In genomic region chr2:60786289-60786688, GRCm38 (mm10) we compare ENCODE assay signal across 14 mouse cellular contexts.
DNase-seq lines count a peak whose midpoint lies in the region; ATAC-seq lines count a peak whose summit lies in the region.
"Had no signal": no experiment of that assay in that cellular context is flagged by ENCODE, and none has a peak within 500 bp of the region (broad histone marks: within the 10 kb centered on the region; RNA-seq: fewer than 3 reads in every experiment).

No protein-coding gene starts in this region.

- WGBS in forebrain, embryonic 16.5 days = 18% methylated on average over 10 of the region's 10 CpGs
- WGBS in forebrain, embryonic 10.5 days = 54% methylated on average over 10 of the region's 10 CpGs

- H3K4me1 ChIP-seq in forebrain, embryonic 16.5 days (replicated peaks; ENCODE audit: control insufficient read depth, insufficient read depth, low read length) = peaks cover 14% of the 10 kb centered on the region; the same call in 1 of the 2 replicates
- peaks cover 37% of the 10 kb centered on the region for H3K4me1 ChIP-seq in forebrain, embryonic 10.5 days

- no peak overlapping the region for H3K27ac ChIP-seq in forebrain, embryonic 16.5 days (ENCODE audit: low read length)
- H3K27ac ChIP-seq in forebrain, embryonic 10.5 days = no peak overlapping the region
- H3K27ac ChIP-seq: heart, embryonic 10.5 days; stomach, postnatal 0 days had no signal

- H3K9me3 ChIP-seq in forebrain, embryonic 16.5 days (ENCODE audit: control insufficient read depth, low read length) = no peaks in the 10 kb centered on the region
- no peaks in the 10 kb centered on the region for H3K9me3 ChIP-seq in forebrain, embryonic 10.5 days
- H3K9me3 ChIP-seq: heart, embryonic 10.5 days had no signal

- H3K4me3 ChIP-seq in forebrain, embryonic 16.5 days (replicated peaks; ENCODE audit: low read length) = no peak overlapping the region
- no peak overlapping the region for H3K4me3 ChIP-seq in forebrain, embryonic 10.5 days
- H3K4me3 ChIP-seq: heart, embryonic 10.5 days had no signal

- no peaks in the 10 kb centered on the region for H3K36me3 ChIP-seq in forebrain, embryonic 16.5 days (ENCODE audit: control insufficient read depth, insufficient read depth)
- 0 out of 2 replicates have a peak, but pooled peaks cover 2% of the 10 kb centered on the region for H3K36me3 ChIP-seq in forebrain, embryonic 10.5 days (replicated peaks)

- ATAC-seq in forebrain, embryonic 16.5 days = peak; percentile 62
- ATAC-seq: Patski had no signal

- DNase-seq in forebrain, embryonic 10.5 days (ENCODE audit: extremely low spot score, low spot score) = no peak
- peak; percentile 11 for DNase-seq in right cerebral cortex, postnatal 25 days
- no peak for DNase-seq in right cerebral cortex, postnatal 4 days
- DNase-seq in layer of hippocampus, postnatal 36 days = peak; percentile 17 to 22
- no peak for DNase-seq in kidney, adult 11 months
- DNase-seq in heart, adult 8-10 months (ENCODE audit: low spot score) = no peak
- no peak for DNase-seq in urinary bladder, postnatal 25 days (ENCODE audit: low spot score)
- DNase-seq: adrenal gland, postnatal 25 days; kidney, adult 8-10 months; midbrain, embryonic 14.5 days had no signal

- H3K9ac ChIP-seq in forebrain, embryonic 16.5 days (replicated peaks; ENCODE audit: low read depth, low read length) = no peak overlapping the region

- H3K27me3 ChIP-seq in forebrain, embryonic 16.5 days (replicated peaks; ENCODE audit: control insufficient read depth, insufficient read depth, low read length) = peaks cover 33% of the 10 kb centered on the region
- H3K27me3 ChIP-seq in forebrain, embryonic 10.5 days (ENCODE audit: poor library complexity, severe bottlenecking) = peaks cover 100% of the 10 kb centered on the region
- H3K27me3 ChIP-seq: Patski had no signal

- no peak overlapping the region for H3K4me2 ChIP-seq in forebrain, embryonic 16.5 days (ENCODE audit: low read length)

Comparison
In these comparisons a context has a peak if more than half of its experiments do, and no peak if none do; other contexts are left out.
1. DNase-seq: peak in right cerebral cortex, postnatal 25 days (single experiment) and layer of hippocampus, postnatal 36 days (2 of 2); none in forebrain, embryonic 10.5 days (single experiment), right cerebral cortex, postnatal 4 days (single experiment), kidney, adult 11 months (single experiment), heart, adult 8-10 months (single experiment) and urinary bladder, postnatal 25 days (single experiment).